Mouse (Mus musculus): ENCODE results near the gene Ostm1.

The Ostm1 gene

GRCm38 (mm10) chr10:42631754-42632452 lies 48.3 kb downstream of the Ostm1 start:
- DNase-seq = no peak

GRCm38 (mm10) chr10:42632453-42633360 lies 49.1 kb downstream of the Ostm1 start:
- DNase-seq = peak; percentile 16 to 38

- peak; percentile 14 to 18 for DNase-seq
These were observed 49.9 kb downstream of the Ostm1 start for GRCm38 (mm10) chr10:42633361-42634121.

- DNase-seq = no peak
These were observed 50.6 kb downstream of the Ostm1 start for GRCm38 (mm10) chr10:42634122-42634720.

- no peak for DNase-seq
These were observed 51.4 kb downstream of the Ostm1 start for GRCm38 (mm10) chr10:42635046-42635445.

- DNase-seq = peak; percentile 23 to 43
These were observed 52.1 kb downstream of the Ostm1 start for GRCm38 (mm10) chr10:42635566-42636359.

- peak in 1 of 2 experiments; percentile 21 for DNase-seq
These were observed 52.9 kb downstream of the Ostm1 start for GRCm38 (mm10) chr10:42636360-42637182.

- DNase-seq = peak; percentile 86 to 87
These were observed 53.7 kb downstream of the Ostm1 start for GRCm38 (mm10) chr10:42637183-42637788.

GRCm38 (mm10) chr10:42639856-42640255 lies 56.2 kb downstream of the Ostm1 start:
- DNase-seq = no peak

- no peak for DNase-seq
These were observed 60.0 kb downstream of the Ostm1 start for GRCm38 (mm10) chr10:42643638-42644037.

- DNase-seq = no peak
These were observed 62.7 kb downstream of the Ostm1 start for GRCm38 (mm10) chr10:42646340-42646739.

GRCm38 (mm10) chr10:42661916-42662315 lies 78.3 kb downstream of the Ostm1 start:
- no peak for DNase-seq

GRCm38 (mm10) chr10:42669970-42670369 lies 86.3 kb downstream of the Ostm1 start:
- no peak for DNase-seq

- DNase-seq = no peak
These were observed 89.2 kb downstream of the Ostm1 start for GRCm38 (mm10) chr10:42672798-42673197.

- DNase-seq = no peak
These were observed 91.9 kb downstream of the Ostm1 start for GRCm38 (mm10) chr10:42675571-42675970.

- no peak for DNase-seq
These were observed 94.7 kb downstream of the Ostm1 start for GRCm38 (mm10) chr10:42678331-42678730.

GRCm38 (mm10) chr10:42678755-42679364 lies 95.2 kb downstream of the Ostm1 start:
- DNase-seq = peak; percentile 92 to 94

GRCm38 (mm10) chr10:42679586-42679985 lies 96.0 kb downstream of the Ostm1 start:
- no peak for DNase-seq

GRCm38 (mm10) chr10:42680582-42681001 lies 97.0 kb downstream of the Ostm1 start:
- no peak for DNase-seq

- no peak for DNase-seq
These were observed 98.8 kb downstream of the Ostm1 start for GRCm38 (mm10) chr10:42682421-42682820.

Measured in cerebellum, postnatal 14 days (tissue).